Mouse (Mus musculus): ENCODE results near the gene Olr1. TPM values are rescaled to one million over a fixed set of nuclear protein-coding genes. Genes with fewer than 3 reads are reported as not detected.
"Not testable (repeated sequence)": the region's sequence is repeated elsewhere in the genome, so short reads cannot be mapped to it uniquely, and the experiment has no call there.

Olr1 gene
- total RNA-seq, 2 experiments from 2014 or later: 0.06 to 0.47 TPM

GRCm38 (mm10) chr6:129514376-129514775, 7.4 kb upstream of the Olr1 start:
- no peak for DNase-seq (ENCODE audit: low spot score)
- intact Hi-C loops (cut with DNase I): no loop called here

GRCm38 (mm10) chr6:129513409-129513808, 6.4 kb upstream of the Olr1 start:
- no peak for DNase-seq (ENCODE audit: low spot score)
- intact Hi-C loops (cut with DNase I): no loop called here

- no peak for DNase-seq (ENCODE audit: low spot score)
- intact Hi-C loops (cut with DNase I): no loop called here
These were observed 5.9 kb upstream of the Olr1 start for GRCm38 (mm10) chr6:129512868-129513267.

GRCm38 (mm10) chr6:129512367-129512766, 5.4 kb upstream of the Olr1 start, which contains the start of gene Tmem52b:
Tmem52b (plus strand) TSS chr6:129512555.
- intact Hi-C loops (cut with DNase I): no loop called here
- DNase-seq (ENCODE audit: low spot score): no peak

GRCm38 (mm10) chr6:129510120-129510911, 3.4 kb upstream of the Olr1 start:
- DNase-seq (ENCODE audit: low spot score): no peak
- intact Hi-C loops (cut with DNase I): no loop called here

GRCm38 (mm10) chr6:129503471-129503870, 3.5 kb downstream of the Olr1 start:
- no peak for DNase-seq (ENCODE audit: low spot score)
- intact Hi-C loops (cut with DNase I): no loop called here

- DNase-seq (ENCODE audit: low spot score); intact Hi-C loops (cut with DNase I): not testable (repeated sequence)
These were observed 7.4 kb downstream of the Olr1 start for GRCm38 (mm10) chr6:129499516-129499915.

GRCm38 (mm10) chr6:129497345-129498218, 9.4 kb downstream of the Olr1 start:
- DNase-seq (ENCODE audit: low spot score): no peak
- intact Hi-C loops (cut with DNase I): no loop called here

- DNase-seq (ENCODE audit: low spot score): no peak
- intact Hi-C loops (cut with DNase I): no loop called here
These were observed 12.0 kb downstream of the Olr1 start for GRCm38 (mm10) chr6:129494924-129495323.

GRCm38 (mm10) chr6:129480089-129480958, 26.6 kb downstream of the Olr1 start:
- intact Hi-C loops (cut with DNase I): no loop called here
- DNase-seq (ENCODE audit: low spot score): no peak

- DNase-seq (ENCODE audit: low spot score): no peak
- intact Hi-C loops (cut with DNase I): loop anchor here (1.0 to 5.0 kb wide), 2 partner anchors 81 to 83 kb away; no protein-coding TSS in a partner anchor
These were observed 30.4 kb downstream of the Olr1 start for GRCm38 (mm10) chr6:129476404-129477126.

- no peak for DNase-seq (ENCODE audit: low spot score)
- intact Hi-C loops (cut with DNase I): no loop called here
These were observed 34.3 kb downstream of the Olr1 start for GRCm38 (mm10) chr6:129472627-129473026.

- intact Hi-C loops (cut with DNase I): no loop called here
These were observed 35.6 kb downstream of the Olr1 start for GRCm38 (mm10) chr6:129471386-129471785.

GRCm38 (mm10) chr6:129451411-129452039, 55.4 kb downstream of the Olr1 start, which contains the start of gene Clec1a:
Clec1a (minus strand) TSS chr6:129452000.
- intact Hi-C loops (cut with DNase I): no loop called here
- DNase-seq (ENCODE audit: low spot score): peak; percentile 37

More at GRCm38 (mm10) chr6:129471386-129471785, 35.6 kb downstream of the Olr1 start:
- DNase-seq (ENCODE audit: low spot score): no peak

- intact Hi-C loops (cut with DNase I): no loop called here
- peak; percentile 13 for DNase-seq (ENCODE audit: low spot score)
These were observed 57.2 kb downstream of the Olr1 start for GRCm38 (mm10) chr6:129449743-129450142.

- intact Hi-C loops (cut with DNase I): no loop called here
These were observed 68.9 kb downstream of the Olr1 start for GRCm38 (mm10) chr6:129438033-129438432.

GRCm38 (mm10) chr6:129436025-129436424, 70.9 kb downstream of the Olr1 start:
- no peak for DNase-seq (ENCODE audit: low spot score)

More at GRCm38 (mm10) chr6:129438033-129438432, 68.9 kb downstream of the Olr1 start:
- DNase-seq (ENCODE audit: low spot score): no peak

More at GRCm38 (mm10) chr6:129436025-129436424, 70.9 kb downstream of the Olr1 start:
- intact Hi-C loops (cut with DNase I): no loop called here
